Mouse (Mus musculus) sigmoid colon, adult 10 weeks (tissue): ENCODE results near the gene Cnksr2. TPM values are rescaled to one million over a fixed set of nuclear protein-coding genes. Genes with fewer than 3 reads are reported as not detected.

ENCODE experiments used
- polyA plus RNA-seq: library from polyadenylated mRNA; stranded (reverse); fragments of 350-450 nt; fragmentation: Illumina TruSeq; extraction: RNeasy Lipid Tissue Mini Kit (QIAGEN cat#74804); gene quantifications from one replicate; pipeline ENCODE4 v1.2.3, GENCODE M21; 2014; ENCODE audit warnings: low read depth, low replicate concordance

The Cnksr2 gene
- 0.82 TPM for polyA plus RNA-seq

DNA sequence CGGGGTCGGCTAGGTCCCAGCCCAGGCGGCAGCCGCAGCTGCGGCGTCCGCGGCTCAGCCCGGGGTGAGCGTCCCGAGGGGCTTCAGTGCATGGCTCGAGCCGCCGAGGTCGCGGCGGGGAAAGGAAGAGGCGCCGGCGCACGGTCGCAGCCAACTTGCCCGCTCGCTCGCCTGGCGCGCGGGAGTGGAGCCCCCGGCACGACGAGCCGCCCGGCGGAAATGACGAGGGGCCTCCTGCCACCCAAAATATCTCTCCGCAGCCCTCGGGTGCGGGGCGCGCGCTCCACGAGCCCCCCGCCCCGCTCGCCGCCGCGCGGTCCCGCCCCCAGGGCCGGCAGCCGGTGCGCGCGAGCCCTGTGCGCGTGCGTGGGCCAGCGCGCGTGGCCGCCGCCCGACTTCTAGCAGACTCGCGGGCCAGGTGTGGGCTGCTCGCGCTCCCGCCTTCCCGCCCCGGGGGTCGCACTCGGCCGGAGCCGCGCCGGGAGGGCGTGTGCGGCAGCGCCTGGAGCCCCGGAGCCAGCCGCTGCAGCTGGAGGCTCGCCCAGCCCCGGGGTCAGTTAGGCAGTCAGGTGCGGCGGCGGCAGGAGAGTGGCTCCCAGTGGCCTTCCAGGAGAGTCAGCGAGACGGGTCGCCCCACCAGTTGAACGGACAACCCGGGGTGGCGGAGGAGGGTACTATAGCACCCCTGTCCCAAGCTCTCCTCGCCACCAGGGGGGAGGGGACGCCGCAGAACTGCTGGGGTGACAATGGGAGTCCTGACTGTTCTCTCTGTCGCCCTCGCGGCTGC is at the start of gene Cnksr2:
TSS of gene Cnksr2 (minus strand) at position 238 of the 787 bp plus-strand sequence.

DNA sequence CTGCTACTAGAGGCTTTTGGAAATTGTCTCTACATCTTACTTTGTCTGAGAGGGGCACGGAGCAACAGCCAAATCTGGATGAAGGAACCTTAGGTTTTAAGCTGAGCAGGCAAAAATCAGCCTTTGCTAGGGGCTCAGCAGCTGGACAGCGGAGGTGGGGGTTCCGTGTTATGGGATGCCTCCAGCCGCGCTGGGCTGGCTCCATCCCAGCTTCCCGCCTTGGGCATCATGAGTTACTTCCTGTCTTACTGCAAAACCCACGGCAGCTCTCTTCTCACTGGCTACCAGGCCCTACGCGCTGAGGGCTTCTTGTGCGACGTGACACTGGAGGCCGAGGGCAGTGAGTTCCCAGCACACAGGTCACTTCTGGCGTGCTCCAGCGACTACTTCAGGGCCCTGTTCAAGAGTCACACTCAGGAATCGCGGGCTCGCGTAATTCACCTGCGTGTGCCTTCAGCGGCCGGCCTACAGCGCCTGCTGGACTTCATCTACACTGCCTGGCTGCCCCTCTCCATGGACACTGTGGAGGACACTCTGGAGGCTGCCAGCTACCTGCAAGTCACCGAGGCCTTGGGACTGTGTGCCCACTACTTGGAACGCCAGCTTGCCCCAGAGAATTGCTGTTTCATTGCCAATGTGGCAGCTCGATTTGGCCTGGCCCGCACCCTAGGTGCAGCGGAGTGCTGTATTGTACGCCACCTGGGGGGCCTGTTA is 224.7 kb downstream of the Cnksr2 start, which contains the start of gene Klhl34:
TSS of gene Klhl34 (plus strand) at position 229 of the 714 bp plus-strand sequence.

Other genes with a start within 250 kb of the Cnksr2 start
- gene Klhl34, start 224.9 kb downstream of the Cnksr2 start, polyA plus RNA-seq = not detected